Mouse (Mus musculus) ZHBTc4 (cell line): ENCODE data around the gene Naa20.

ENCODE experiments used
- DNase-seq: peaks from one replicate; pipeline ENCODE4 v3.0.0-alpha.2; 2011; ENCODE audit warnings: low read depth, low spot score

Gene Naa20

GRCm38 (mm10) chr2:145884913-145885785 is 16.8 kb upstream of the Naa20 start:
- DNase-seq: peak; percentile 42

GRCm38 (mm10) chr2:145887937-145888765 is 13.7 kb upstream of the Naa20 start:
- DNase-seq: peak; percentile 76

DNA sequence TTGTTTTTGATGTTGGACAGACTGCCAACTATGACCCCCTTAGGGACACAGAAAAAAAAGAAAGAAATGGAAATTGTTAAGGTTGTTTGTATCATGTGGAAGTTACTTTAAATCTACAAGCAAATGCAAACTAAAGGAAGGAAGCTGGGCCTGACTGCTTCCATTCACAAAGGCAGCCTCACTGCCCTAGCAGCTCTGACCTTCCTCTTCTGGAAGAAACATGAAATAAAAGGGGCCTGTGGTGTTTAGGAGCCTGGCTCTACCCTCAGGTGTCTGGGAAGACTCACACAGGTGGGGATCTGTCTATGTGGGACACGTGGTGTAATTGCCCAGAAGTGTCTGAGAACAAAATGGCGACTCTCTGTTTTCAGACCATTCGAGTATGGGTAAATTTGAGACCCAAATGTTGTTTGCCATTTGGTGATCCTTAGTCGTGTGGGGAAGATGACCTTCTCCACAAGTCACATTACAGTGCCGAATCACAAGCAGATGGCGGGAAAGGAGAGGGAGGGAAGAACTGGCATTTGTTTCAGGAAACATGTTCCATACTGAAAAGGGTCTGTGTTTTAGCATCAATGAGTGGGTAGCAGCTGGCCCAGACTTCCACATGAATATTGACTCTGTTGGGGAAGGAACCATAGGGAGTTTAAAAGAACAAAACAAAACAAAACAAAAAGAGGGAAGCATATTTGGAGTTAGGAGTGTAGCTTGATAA is 13.0 kb upstream of the Naa20 start:
- no peak for DNase-seq

GRCm38 (mm10) chr2:145890571-145890970 is 11.3 kb upstream of the Naa20 start:
- no peak for DNase-seq

- DNase-seq: no peak
Measured at GRCm38 (mm10) chr2:145893756-145894155, 8.1 kb upstream of the Naa20 start.

GRCm38 (mm10) chr2:145898106-145898505 is 3.8 kb upstream of the Naa20 start:
- no peak for DNase-seq

- peak; percentile 59 for DNase-seq
Measured at GRCm38 (mm10) chr2:145900318-145900717, 1.6 kb upstream of the Naa20 start.

DNA sequence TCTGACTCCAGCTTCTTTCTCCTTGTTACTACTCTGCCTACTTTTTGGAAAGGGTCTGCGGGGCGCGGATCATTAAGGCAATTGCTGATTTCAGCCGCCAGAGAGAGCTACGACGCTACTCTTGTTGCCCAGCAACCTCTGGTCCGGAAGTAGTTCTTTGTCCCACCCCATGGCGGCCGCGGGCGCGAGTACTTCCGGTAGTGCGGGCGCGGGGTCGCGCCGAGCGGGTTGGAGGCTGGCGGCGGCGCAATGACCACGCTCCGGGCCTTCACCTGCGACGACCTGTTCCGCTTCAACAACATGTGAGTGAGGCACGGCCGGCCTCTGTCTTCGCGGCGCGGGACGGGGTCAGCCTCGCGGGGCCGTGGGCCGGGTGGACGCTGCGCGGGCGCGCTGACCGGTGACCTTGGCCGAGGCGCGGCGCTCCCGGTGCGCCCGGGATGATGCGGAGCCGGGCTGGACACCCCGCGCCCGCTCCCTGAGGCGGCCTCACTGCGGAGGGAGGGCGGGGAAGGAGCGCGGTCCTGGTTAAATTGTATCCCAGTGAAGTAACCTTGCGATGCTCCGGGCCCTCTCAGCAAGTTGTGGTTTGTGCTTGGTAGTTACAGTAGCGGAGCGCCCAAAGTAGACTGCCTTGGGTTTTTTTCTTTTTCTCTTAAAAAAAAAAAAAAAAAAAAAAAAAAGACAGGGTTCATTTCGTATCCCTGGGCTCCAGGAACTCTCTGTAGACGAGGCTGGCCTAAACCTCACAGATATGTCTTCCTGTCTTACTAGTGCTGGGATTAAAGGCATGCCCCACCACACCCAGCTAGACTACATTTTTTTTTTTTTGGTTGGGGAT is 1.4 kb downstream of the Naa20 start:
- DNase-seq: peak; percentile 96

- no peak for DNase-seq
Measured at GRCm38 (mm10) chr2:145903983-145904616, 2.2 kb downstream of the Naa20 start.

- DNase-seq: no peak
Measured at GRCm38 (mm10) chr2:145905156-145905555, 3.3 kb downstream of the Naa20 start.

- DNase-seq: peak; percentile 30
Measured at GRCm38 (mm10) chr2:145905884-145906283, 4.0 kb downstream of the Naa20 start.

DNA sequence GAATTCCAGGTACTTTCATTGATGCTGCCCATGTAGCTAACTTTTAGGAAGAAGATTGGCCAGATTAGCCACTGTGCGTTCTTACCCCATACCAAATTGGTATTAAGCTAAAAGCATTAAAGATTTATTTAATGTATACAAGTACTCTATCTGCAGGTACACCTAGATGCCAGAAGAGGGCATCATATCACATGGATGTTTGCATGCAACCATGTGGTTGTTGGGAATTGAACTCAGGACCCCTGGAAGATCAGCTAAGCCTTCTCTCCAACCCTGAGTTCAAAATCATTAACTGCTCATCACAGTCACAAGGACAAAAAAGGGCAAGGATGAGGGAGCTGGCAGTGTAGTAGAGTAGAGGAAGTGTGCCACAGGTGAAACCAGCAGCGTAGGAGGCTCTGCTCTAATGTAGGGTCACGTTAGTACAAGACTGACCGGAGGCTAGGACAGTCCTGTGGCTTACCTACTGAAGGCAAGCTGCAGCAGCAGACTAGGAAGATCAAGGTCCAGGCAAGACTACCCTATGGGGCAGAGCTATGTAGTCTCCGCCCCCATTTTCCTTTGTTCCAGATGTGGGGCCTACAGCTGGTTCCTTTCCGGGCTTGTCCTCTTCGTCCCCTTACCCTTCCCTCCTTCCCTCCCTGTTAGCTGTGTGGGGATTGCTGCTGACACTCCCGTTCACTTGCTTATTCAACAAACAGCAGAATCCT is 19.2 kb downstream of the Naa20 start:
- peak; percentile 28 for DNase-seq

DNA sequence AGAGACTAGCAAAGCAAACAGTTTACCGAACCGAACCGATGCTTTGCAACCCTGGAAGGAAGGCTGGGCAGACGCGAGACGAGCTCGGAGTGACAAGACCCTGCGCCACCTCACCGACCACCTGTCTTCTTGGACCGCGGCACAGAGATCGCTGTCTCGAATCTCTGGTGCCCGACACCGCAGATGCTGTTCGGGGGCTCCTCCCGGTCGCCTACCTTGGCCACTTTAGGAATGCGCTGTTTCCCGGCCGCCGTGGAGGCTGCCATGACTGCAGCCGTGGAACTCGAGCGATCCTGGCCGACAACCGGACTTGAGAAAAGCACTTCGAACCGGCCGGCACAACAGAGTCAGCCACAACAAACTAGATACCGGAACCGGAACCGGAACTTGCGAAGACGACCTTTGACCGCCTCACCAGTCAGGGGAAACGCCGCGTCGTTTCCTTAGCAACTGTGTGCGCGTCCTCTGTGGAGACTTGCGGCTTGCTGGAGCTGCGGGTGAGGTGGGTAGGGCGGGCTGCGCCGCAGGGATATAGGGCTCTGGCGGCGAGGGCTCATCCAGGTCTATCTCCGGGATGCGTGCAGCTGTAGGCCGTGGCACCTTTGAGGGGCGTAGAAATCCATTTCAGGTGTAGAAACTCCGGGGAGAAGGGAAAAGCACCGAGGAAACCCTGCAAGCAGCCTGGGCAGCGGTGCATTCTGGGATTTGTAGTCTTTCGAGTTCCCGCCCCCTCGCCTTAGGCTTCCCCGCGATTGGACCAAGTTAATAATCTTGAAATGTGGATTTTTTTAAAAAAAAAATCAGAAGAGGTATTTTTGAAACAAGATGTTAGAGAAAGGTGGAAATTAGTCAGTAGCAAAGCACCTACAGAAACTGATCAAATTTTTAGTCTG is 32.7 kb downstream of the Naa20 start, which contains the start of the genes Cfap61 and Crnkl1:
Gene Cfap61 (plus strand): TSS at position 446 of the 893 bp plus-strand sequence.
Gene Crnkl1 (minus strand): TSS at position 676 of the 893 bp plus-strand sequence.
- DNase-seq: peak; percentile 97

GRCm38 (mm10) chr2:145936975-145937374 is 35.1 kb downstream of the Naa20 start:
- DNase-seq: no peak

DNA sequence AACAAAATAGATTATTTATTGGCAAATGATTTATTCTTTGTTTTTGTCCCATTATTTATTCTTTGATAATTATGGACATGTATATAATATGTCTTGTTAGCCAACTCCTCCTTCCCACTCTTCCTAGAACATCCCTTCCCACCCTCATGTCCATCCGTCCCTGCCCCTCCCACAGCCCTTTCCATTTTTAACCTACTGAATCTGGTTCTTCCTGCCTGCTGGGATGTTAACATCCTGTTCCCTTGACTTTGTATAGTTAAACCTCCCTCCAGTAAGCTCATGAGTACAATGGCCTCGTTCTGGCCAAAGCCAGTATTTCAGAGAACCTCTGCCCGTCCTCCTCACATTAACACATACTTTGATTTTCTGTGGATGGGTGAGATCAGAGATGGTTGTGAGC is 39.5 kb downstream of the Naa20 start:
- DNase-seq: peak; percentile 45

DNA sequence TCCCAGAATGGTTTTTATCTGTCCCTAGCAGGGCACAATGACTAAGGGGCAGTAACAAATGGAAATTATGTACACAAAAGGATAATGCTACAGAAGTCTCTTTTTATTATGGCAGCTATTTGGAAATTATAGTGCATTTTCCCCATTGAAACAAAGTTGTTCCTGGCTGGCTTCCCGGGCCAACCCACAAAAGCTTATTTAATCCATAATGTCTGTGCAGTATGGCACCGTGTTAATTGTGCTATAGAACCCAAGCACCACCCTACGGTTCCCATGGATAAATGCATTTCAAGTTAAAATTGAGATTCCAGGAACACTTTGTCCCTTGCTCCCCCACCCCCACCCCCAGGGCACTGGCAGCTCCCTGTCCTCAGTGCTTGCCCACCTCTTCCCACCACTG is 42.4 kb downstream of the Naa20 start:
- DNase-seq: no peak

DNA sequence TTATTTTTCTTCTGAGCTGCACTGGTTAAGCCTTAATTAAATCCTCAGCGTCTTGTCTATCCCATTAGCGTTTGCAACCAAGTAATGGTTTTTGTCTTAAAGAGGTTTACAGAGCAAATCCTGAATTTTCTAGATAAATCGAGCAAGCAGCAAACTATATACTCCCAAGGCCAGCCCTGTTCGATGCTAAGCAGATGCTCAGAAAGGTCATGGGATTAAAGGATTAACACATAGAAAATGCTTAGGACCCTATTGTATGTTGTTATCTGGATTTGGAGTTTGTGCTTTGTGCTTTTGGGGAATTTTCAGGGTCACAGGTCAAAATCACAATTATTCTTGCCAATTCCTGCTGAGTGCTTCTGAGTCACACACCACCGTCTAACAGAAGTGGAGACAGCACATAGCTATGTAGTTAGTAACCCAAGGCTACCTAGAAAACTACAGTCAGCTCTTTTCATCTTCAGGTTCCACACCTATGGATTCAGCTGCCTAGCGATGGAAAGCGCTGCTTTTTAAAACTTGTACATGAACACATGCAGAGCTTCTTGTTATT is 46.6 kb downstream of the Naa20 start:
- DNase-seq: no peak

DNA sequence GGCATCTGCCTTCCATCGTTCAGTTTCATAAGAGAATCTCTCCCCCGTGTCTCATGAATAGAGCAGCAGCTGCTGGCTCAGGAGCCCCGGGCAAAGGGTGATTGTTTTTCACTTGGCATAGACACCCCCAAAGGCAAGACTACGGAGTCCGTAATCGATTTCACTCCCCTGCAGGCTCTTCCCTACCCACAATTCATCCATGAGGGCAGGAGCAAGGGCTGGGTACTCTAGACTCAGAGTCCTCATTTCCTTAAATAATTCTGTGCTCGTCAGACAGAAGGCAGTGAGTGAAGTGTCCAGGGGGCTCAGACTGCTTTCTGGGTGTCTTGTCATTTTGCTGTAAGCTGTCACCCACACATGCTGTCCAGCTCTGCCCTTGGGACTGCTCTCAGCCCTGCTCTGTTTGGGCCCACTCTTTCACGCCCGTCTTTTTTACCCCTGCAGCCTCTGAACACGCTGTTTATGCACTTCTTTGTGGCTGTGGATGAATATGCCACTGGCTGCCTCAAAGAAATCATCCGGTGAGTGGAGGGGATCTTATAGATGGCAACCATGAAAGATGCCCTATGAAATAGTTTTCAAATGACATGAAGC is 47.7 kb downstream of the Naa20 start:
- no peak for DNase-seq
